Mouse (Mus musculus) thymus, adult 2 months (tissue): ENCODE data around the gene Zfp382. TPM values are rescaled to one million over a fixed set of nuclear protein-coding genes. Genes with fewer than 3 reads are reported as not detected.

ENCODE experiments used
- DNase-seq: peaks from one replicate; pipeline ENCODE4 v3.0.0; 2021
- H3K27ac ChIP-seq: fragments of 200-500 bp; 2 replicates; pipeline ENCODE4 v1.5.1; 2012; ENCODE audit warnings: low read length, control low read depth; ENCODE audit not compliant: control insufficient read depth, insufficient read depth
- H3K27me3 ChIP-seq: fragments of 200-500 bp; 2 replicates; pipeline ENCODE4 v1.6.1; 2012; ENCODE audit warnings: mild to moderate bottlenecking, low read length, moderate library complexity, mixed read lengths; ENCODE audit not compliant: control insufficient read depth, insufficient read depth
- H3K36me3 ChIP-seq: fragments of 200-500 bp; 2 replicates; pipeline ENCODE4 v1.6.1; 2012; ENCODE audit warnings: mild to moderate bottlenecking, low read length, moderate library complexity; ENCODE audit not compliant: control insufficient read depth, insufficient read depth
- H3K4me1 ChIP-seq: fragments of 200-500 bp; replicated peaks from 2 replicates; pipeline ENCODE4 v1.6.1; 2012; ENCODE audit warnings: low read length; ENCODE audit not compliant: control insufficient read depth, insufficient read depth
- H3K4me3 ChIP-seq: fragments of 200-500 bp; 2 replicates; pipeline ENCODE4 v1.5.1; 2012; ENCODE audit warnings: mild to moderate bottlenecking, low read length, control low read depth, moderate library complexity; ENCODE audit not compliant: control insufficient read depth, insufficient read depth
- CTCF ChIP-seq: fragments of 200-500 bp; IDR thresholded peaks from 2 replicates; pipeline ENCODE4 v1.5.1; 2012; ENCODE audit warnings: mild to moderate bottlenecking, control low read depth, low read length, moderate library complexity, borderline replicate concordance; ENCODE audit not compliant: control insufficient read depth, poor library complexity, insufficient read depth; ENCODE audit errors: extremely low read depth
- POLR2A ChIP-seq: fragments of 200-500 bp; IDR thresholded peaks from 2 replicates; pipeline ENCODE4 v1.6.1; 2012; ENCODE audit warnings: mild to moderate bottlenecking, low read length, control low read depth, moderate library complexity; ENCODE audit not compliant: control insufficient read depth, poor library complexity, insufficient read depth; ENCODE audit errors: extremely low read depth
- WGBS: fragments of 180-500 bp; shearing (Covaris S2); methylation state at CpG from one replicate; pipeline ENCODE4 v1.1.7; 2018; 5-methylcytosine and 5-hydroxymethylcytosine counted together
- polyA plus RNA-seq: library from polyadenylated mRNA; depleted of rRNA; stranded (reverse); fragments of >200 nt; gene quantifications from 2 replicates; pipeline ENCODE4 v1.2.3, GENCODE M21; 2012; rRNA removed

Gene Zfp382
- 5.4 and 8.1 TPM in 2 replicates for polyA plus RNA-seq

- under 1% methylated on average over 61 of the region's 61 CpGs for WGBS
- Histone ChIP-seq H3K4me3 (peak within 1 kb of the TSS; percentile 92), H3K36me3 (peaks cover 4% of the 10 kb centered on the region), H3K27ac (0 out of 2 replicates have a peak within 1 kb of the TSS, but pooled peaks have one; percentile 9), H3K4me1 (peaks cover 5% of the 10 kb centered on the region), H3K27me3 (no peaks in the 10 kb centered on the region)
- TF ChIP-seq CTCF (peak; percentile 62; the same call in 1 of the 2 replicates), POLR2A (peak; percentile 92)
- DNase-seq, result peak; percentile 92
Observed at GRCm38 (mm10) chr7:30121308-30122187, at the start of gene Zfp382. Zfp382 (plus strand) TSS chr7:30121942.

DNA sequence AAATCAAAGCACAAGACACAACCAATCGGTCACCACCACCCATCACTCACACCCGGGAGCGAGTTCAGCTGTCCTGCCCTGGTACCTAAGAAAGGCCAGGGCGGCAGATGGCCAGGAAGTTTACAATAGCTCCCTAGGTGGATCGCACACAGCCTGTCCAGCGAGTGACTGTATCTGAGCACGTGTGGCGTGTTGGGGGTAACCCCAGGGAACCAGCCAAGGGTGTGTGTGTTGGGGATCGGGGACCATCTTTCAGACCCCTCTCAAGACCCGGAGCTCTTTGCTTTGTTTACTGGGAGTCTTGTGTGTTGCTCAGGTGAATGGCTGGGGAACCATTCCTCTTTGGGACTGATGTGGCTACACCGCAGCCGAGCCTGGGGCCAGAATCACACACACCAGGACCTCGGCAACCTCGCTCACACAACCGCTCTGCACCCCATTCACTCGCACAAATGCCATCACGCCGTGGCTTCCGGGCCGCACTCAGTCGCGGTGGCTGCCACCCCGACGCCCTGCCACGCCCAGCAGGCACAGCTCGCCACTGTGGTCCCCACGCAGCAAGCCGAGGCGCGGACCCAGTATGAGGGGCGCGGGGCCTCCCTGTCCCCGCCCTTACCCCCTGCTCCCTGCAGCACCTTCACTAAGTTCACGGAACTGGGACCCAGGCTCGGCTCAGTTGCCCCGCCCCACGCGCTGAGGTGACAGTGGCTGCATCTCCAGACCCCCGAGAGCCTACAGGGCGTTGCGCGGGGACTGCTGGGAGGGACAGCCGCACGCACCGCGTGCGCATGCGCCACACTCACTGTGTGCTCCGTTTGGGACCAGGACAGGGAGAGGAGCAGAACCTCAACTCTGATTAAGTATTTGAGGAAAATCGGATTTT is 49.4 kb upstream of the Zfp382 start, which contains the start of gene Zfp82:
Gene Zfp82 (minus strand): TSS at position 755 of the 883 bp plus-strand sequence.
- WGBS, result under 1% methylated on average over 50 of the region's 50 CpGs
- H3K27me3 ChIP-seq, result no peaks in the 10 kb centered on the region
- H3K4me3 ChIP-seq, result peak within 1 kb of the TSS; percentile 72
- peak; percentile 89 for DNase-seq
- TF ChIP-seq CTCF (0 out of 2 replicates have a peak, but pooled peaks have one; percentile 22), POLR2A (peak; percentile 87)
- H3K36me3 ChIP-seq, result peaks cover 4% of the 10 kb centered on the region; the same call in 1 of the 2 replicates
- peak within 1 kb of the TSS; percentile 1; the same call in 1 of the 2 replicates for H3K27ac ChIP-seq
- peaks cover 4% of the 10 kb centered on the region for H3K4me1 ChIP-seq

DNA sequence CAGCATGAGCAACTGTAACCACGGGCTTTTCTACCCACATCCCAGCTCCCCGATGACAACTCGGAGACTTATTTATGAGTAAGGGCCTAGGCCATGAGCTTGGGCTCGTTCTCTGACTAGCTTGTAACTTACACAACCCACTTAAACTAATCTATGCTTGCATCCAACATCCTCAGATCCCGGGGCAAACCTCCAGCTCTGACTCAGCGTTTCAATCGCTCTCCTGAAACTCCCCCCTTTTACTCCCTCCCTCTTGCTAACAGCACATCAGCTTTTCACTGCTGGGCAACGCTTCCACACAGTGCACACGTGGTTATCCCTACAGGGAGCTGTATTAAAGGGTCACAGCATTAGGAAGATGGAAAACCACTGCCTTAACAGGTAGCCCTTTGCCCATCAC is 35.2 kb upstream of the Zfp382 start:
- TF ChIP-seq POLR2A (no peak), CTCF (no peak)
- no peak for DNase-seq
- H3K4me3 ChIP-seq, result no peak overlapping the region
- H3K27ac ChIP-seq, result no peak overlapping the region
- peaks cover 9% of the 10 kb centered on the region for H3K4me1 ChIP-seq
- WGBS, result 59% methylated on average over 9 of the region's 9 CpGs
- H3K36me3 ChIP-seq, result no peaks in the 10 kb centered on the region
- H3K27me3 ChIP-seq, result no peaks in the 10 kb centered on the region

- Histone ChIP-seq H3K4me3 (no peak overlapping the region), H3K27me3 (no peaks in the 10 kb centered on the region), H3K36me3 (no peaks in the 10 kb centered on the region), H3K27ac (no peak overlapping the region), H3K4me1 (peaks cover 12% of the 10 kb centered on the region)
- 41% methylated on average over 6 of the region's 6 CpGs for WGBS
- peak; percentile 4 for DNase-seq
- TF ChIP-seq CTCF (no peak), POLR2A (no peak)
Observed at GRCm38 (mm10) chr7:30089405-30089804, 32.3 kb upstream of the Zfp382 start.

DNA sequence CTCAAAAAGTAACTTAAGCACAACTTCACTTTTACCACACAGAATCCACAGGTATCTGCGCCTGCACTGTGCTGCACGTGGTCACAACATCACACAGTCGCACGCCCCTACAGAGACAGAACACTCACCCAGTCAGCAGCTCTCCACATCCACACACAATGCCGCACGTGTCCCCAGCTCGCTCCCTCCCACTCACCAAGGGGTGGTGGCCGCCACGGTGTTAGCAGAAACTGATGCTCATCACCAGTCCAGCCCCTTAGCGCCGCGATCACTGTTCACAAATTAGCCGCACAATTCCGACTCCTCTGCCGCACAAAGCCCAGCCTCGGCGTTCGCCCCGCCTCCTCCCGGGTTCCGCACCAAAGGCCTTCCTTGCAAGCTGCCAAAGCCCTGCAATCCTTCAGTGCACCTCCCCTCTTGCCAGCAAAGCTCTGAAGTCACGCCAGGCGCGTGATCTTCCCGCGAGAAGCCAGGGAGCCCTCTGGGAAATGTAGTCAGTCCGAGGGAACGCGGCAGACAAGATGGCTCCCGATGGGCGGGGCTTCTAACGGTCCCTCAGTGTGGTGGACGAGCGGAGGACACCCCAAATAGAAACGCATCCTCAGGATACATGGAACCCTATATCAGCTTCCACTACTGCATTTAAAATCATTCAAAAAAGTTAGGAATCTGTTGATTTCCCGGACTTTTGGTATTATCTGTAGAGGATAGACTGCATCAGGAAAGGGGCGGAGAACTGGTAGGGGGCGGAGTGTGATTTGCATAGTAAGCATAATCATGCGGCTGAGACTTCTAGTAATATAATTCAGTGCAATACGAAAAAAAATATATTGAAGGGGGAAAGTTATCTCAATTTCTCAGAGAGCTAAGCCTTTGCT is 31.4 kb upstream of the Zfp382 start, which contains the start of the genes Gm26920 and Zfp566:
Gene Gm26920 (minus strand): TSS at position 319 of the 878 bp plus-strand sequence.
Gene Zfp566 (minus strand): TSS at position 436 of the 878 bp plus-strand sequence.
- H3K27me3 ChIP-seq, result no peaks in the 10 kb centered on the region
- H3K4me1 ChIP-seq, result peaks cover 12% of the 10 kb centered on the region
- under 1% methylated on average over 40 of the region's 40 CpGs for WGBS
- no peak for TF ChIP-seq CTCF
- peak; percentile 67 for TF ChIP-seq POLR2A
- peak; percentile 95 for DNase-seq
- peak within 1 kb of the TSS; percentile 55 for H3K4me3 ChIP-seq
- peak within 1 kb of the TSS; percentile 1; the same call in 1 of the 2 replicates for H3K27ac ChIP-seq
- H3K36me3 ChIP-seq, result no peaks in the 10 kb centered on the region
